Mouse (Mus musculus) gastrocnemius, adult 8-10 months (tissue): ENCODE measurements around the gene Fam13c. TPM values are rescaled to one million over a fixed set of nuclear protein-coding genes. Genes with fewer than 3 reads are reported as not detected.

ENCODE experiments used
- DNase-seq, 2 experiments: peaks; one replicate each; pipeline ENCODE4 v3.0.0; 2022; ENCODE audit warnings: low spot score in 2 of 2
- total RNA-seq, 4 experiments: library from RNA; stranded (reverse); gene quantifications; 2 replicates each; pipeline ENCODE4 v1.2.4; 2022

Fam13c gene
- total RNA-seq, 4 experiments from 2014 or later: 4.6 to 7.6 (median 5.6) TPM

DNA sequence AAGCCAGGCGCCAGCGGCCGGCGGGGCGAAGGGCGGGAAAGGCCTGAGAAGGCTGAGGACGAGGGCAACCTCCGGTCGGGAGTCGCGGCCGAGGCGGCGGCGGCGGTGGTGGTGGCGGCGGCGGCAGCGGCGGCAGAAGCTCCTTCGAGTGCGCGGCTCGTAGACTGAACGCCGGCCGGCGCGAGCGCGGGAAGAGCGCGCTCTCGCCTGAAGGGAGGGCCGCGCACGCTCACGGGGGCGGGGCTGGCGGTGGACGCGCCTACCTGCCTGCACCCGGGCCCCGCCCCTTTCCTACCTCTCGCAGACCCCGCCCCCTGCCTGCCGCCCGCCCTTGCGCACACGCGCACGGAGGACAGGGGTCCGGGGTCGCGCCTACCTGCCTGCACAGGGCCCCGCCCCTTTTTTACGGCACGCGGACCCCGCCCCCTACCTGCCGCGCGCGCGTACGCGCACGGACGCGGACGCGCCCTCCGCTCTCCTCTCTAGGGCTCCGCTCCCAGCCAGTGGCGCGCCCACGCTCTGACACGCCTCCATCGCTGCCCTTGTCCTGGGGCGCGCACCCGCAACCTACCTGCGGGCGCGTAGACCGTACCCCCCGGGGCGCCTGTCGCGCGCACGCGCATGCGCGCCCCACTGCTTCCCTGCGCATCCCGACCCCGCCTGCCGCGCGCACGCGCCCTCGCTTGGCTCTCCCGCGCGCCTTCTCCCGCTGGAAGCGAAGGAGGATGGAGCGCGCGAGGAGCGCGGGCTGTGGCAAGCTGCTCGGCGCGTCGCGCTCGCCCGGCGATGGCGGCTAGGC is 159.0 kb downstream of the Fam13c start:
- no peak for DNase-seq

DNA sequence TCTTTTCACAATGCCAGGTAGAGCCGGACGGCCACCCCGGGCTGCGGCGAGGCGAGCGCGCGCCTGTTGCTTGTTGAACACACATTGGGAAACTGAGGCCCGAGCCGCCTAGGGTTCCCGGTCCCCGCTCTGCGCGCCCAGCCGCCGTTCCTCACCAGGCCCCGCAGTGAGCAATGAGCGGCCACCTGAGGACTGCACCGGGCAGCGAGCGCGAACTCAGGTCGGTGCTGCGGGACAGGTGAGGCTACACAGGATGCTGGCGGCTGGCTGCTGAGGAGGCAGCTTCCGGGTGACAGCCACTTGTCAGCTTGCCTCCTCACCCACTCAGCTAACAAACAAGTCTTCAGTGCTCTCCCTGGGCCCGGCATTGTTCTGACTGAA is 159.6 kb downstream of the Fam13c start:
- DNase-seq: no peak

Other genes starting within 250 kb of the Fam13c start
- gene Mrln, start 235.8 kb upstream of the Fam13c start, total RNA-seq: 100 to 1,000 TPM; 225 to 294 (median 248) TPM
- 1 to 10 TPM; 3.4 to 8.4 (median 7.1) TPM for gene Slc16a9, start 195.4 kb upstream of the Fam13c start, total RNA-seq
- not detected for gene Phyhipl, start 215.5 kb downstream of the Fam13c start, total RNA-seq